Mouse (Mus musculus): ENCODE results near the gene Hoxd9. TPM values are rescaled to one million over a fixed set of nuclear protein-coding genes. Genes with fewer than 3 reads are reported as not detected.

Gene Hoxd9
- polyA plus RNA-seq, 1 experiment = not detected

GRCm38 (mm10) chr2:74658024-74658666 is 39.4 kb upstream of the Hoxd9 start:
- Histone ChIP-seq H3K4me1 (ENCODE audit: control insufficient read depth, insufficient read depth, low read length) (no peaks in the 10 kb centered on the region), H3K4me3 (ENCODE audit: insufficient read depth, low read length) (peak overlapping the region; percentile 2; the same call in 1 of the 2 replicates), H3K27ac (ENCODE audit: insufficient read depth, low read depth, low read length) (no peak overlapping the region)
- no peak for TF ChIP-seq POLR2A (IDR thresholded peaks at IDR 0.05; ENCODE audit: borderline replicate concordance, low read depth, low read length)
- TF ChIP-seq CTCF (IDR thresholded peaks at IDR 0.05; ENCODE audit: low read depth, low read length) = no peak

- Histone ChIP-seq H3K27ac (ENCODE audit: insufficient read depth, low read depth, low read length) (no peak overlapping the region), H3K4me1 (ENCODE audit: control insufficient read depth, insufficient read depth, low read length) (no peaks in the 10 kb centered on the region), H3K4me3 (ENCODE audit: insufficient read depth, low read length) (no peak overlapping the region)
- TF ChIP-seq POLR2A (IDR thresholded peaks at IDR 0.05; ENCODE audit: borderline replicate concordance, low read depth, low read length) = no peak
- no peak for TF ChIP-seq CTCF (IDR thresholded peaks at IDR 0.05; ENCODE audit: low read depth, low read length)
These were observed 38.7 kb upstream of the Hoxd9 start for GRCm38 (mm10) chr2:74658667-74659371.

GRCm38 (mm10) chr2:74659507-74660005 is 38.0 kb upstream of the Hoxd9 start, which contains the start of gene Evx2:
Gene Evx2 (minus strand): TSS chr2:74659557.
- Histone ChIP-seq H3K4me1 (ENCODE audit: control insufficient read depth, insufficient read depth, low read length) (no peaks in the 10 kb centered on the region), H3K4me3 (ENCODE audit: insufficient read depth, low read length) (no peak within 1 kb of the TSS), H3K27ac (ENCODE audit: insufficient read depth, low read depth, low read length) (no peak within 1 kb of the TSS)
- TF ChIP-seq CTCF (IDR thresholded peaks at IDR 0.05; ENCODE audit: low read depth, low read length) = no peak
- TF ChIP-seq POLR2A (IDR thresholded peaks at IDR 0.05; ENCODE audit: borderline replicate concordance, low read depth, low read length) = no peak

GRCm38 (mm10) chr2:74660421-74661375 is 36.8 kb upstream of the Hoxd9 start:
- Histone ChIP-seq H3K27ac (ENCODE audit: insufficient read depth, low read depth, low read length) (no peak overlapping the region), H3K4me3 (ENCODE audit: insufficient read depth, low read length) (no peak overlapping the region), H3K4me1 (ENCODE audit: control insufficient read depth, insufficient read depth, low read length) (no peaks in the 10 kb centered on the region)
- no peak for TF ChIP-seq CTCF (IDR thresholded peaks at IDR 0.05; ENCODE audit: low read depth, low read length)
- no peak for TF ChIP-seq POLR2A (IDR thresholded peaks at IDR 0.05; ENCODE audit: borderline replicate concordance, low read depth, low read length)

DNA sequence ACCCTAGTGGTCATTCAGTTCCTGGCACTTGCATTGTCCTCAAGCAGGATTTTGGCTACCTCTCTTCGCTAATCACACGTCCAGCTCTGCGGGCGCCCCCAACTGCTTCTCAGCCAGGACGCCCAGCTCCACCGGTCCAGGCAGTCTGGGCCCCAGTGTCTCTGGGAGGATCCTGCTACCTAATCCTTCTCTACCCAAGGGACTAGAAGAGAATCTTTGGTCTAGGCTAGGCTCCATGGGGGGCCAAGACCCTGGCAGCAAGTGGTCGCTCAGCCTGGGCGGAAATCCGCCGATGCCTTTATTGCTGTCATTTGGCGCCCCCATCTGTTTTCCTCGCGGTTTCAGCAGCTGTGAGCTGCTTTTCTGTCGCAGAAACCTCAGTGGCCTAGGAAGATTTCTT is 35.8 kb upstream of the Hoxd9 start:
- no peak for TF ChIP-seq POLR2A (IDR thresholded peaks at IDR 0.05; ENCODE audit: borderline replicate concordance, low read depth, low read length)
- no peak for TF ChIP-seq CTCF (IDR thresholded peaks at IDR 0.05; ENCODE audit: low read depth, low read length)
- H3K27ac ChIP-seq (ENCODE audit: insufficient read depth, low read depth, low read length) = no peak overlapping the region
- no peaks in the 10 kb centered on the region for H3K4me1 ChIP-seq (ENCODE audit: control insufficient read depth, insufficient read depth, low read length)
- H3K4me3 ChIP-seq (ENCODE audit: insufficient read depth, low read length) = no peak overlapping the region

GRCm38 (mm10) chr2:74663291-74663925 is 34.1 kb upstream of the Hoxd9 start:
- TF ChIP-seq POLR2A (IDR thresholded peaks at IDR 0.05; ENCODE audit: borderline replicate concordance, low read depth, low read length) (no peak), CTCF (IDR thresholded peaks at IDR 0.05; ENCODE audit: low read depth, low read length) (no peak; the same call in 1 of the 2 replicates)
- H3K4me3 ChIP-seq (ENCODE audit: insufficient read depth, low read length) = no peak overlapping the region
- no peak overlapping the region for H3K27ac ChIP-seq (ENCODE audit: insufficient read depth, low read depth, low read length)

DNA sequence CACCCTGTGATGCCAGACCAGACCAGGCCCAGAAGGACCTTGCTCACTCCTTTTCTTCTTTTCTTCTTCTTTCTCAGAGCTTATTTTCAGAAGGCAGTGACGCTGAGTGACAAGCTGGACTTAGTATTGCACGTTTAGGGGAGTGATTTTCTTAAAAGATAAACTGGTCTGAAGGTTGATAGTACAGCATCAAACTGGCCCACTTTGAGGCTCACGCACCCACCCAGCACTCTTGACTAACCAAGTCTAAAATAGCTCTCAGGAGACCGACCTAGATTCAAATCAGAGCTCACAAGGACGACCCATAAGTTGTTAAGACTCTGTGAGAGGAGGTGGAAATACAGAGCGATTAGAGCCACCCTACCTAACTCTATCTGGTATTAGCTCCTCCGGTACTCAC is 31.1 kb upstream of the Hoxd9 start:
- no peak for TF ChIP-seq POLR2A (IDR thresholded peaks at IDR 0.05; ENCODE audit: borderline replicate concordance, low read depth, low read length)
- TF ChIP-seq CTCF (IDR thresholded peaks at IDR 0.05; ENCODE audit: low read depth, low read length) = no peak
- Histone ChIP-seq H3K27ac (ENCODE audit: insufficient read depth, low read depth, low read length) (no peak overlapping the region), H3K4me3 (ENCODE audit: insufficient read depth, low read length) (no peak overlapping the region), H3K4me1 (ENCODE audit: control insufficient read depth, insufficient read depth, low read length) (no peaks in the 10 kb centered on the region)

More at GRCm38 (mm10) chr2:74663291-74663925, 34.1 kb upstream of the Hoxd9 start:
- H3K4me1 ChIP-seq (ENCODE audit: control insufficient read depth, insufficient read depth, low read length) = no peaks in the 10 kb centered on the region

GRCm38 (mm10) chr2:74667191-74667841 is 30.2 kb upstream of the Hoxd9 start:
- H3K4me3 ChIP-seq (ENCODE audit: insufficient read depth, low read length) = no peak overlapping the region
- H3K4me1 ChIP-seq (ENCODE audit: control insufficient read depth, insufficient read depth, low read length) = no peaks in the 10 kb centered on the region
- TF ChIP-seq CTCF (IDR thresholded peaks at IDR 0.05; ENCODE audit: low read depth, low read length) (no peak), POLR2A (IDR thresholded peaks at IDR 0.05; ENCODE audit: borderline replicate concordance, low read depth, low read length) (no peak)
- no peak overlapping the region for H3K27ac ChIP-seq (ENCODE audit: insufficient read depth, low read depth, low read length)
